Mouse (Mus musculus): ENCODE measurements at regions not wholly inside any gene's neighbourhood (a gene's known extent, or its start where the extent isn't known, plus 50 kb on each side); places are given as distances from the start of the nearest gene placed in this dataset.

DNA sequence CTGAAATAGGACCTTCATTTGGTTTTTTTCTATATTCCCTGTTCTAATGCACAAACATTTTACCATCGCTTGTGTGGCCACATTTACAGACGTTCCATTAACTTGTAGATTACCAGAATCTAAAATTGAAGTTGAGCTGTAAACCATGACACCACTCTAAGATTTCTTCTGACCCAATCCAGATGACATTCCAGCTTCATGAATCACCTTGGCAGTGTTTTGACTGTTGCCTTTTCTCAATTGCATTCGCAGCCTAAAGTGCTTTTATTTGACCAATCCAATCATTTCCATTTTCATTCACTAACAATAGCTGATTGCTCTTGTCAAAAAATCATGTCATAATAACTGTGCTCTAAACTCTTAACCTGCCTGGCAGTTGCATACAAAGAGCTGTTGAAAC lies 144.8 kb downstream of the Mdfic start:
- H3K27me3 ChIP-seq (ENCODE audit: insufficient read depth, low read length), result no peaks in the 10 kb centered on the region
- H3K27ac ChIP-seq, result no peak overlapping the region
- no peak overlapping the region for H3K4me3 ChIP-seq (replicated peaks; ENCODE audit: low read depth, low read length)
- no peaks in the 10 kb centered on the region for H3K4me1 ChIP-seq (replicated peaks; ENCODE audit: insufficient read depth, low read length)
- no peaks in the 10 kb centered on the region for H3K9me3 ChIP-seq (replicated peaks; ENCODE audit: low read length)
- ATAC-seq (replicated peaks; ENCODE audit: low FRiP score, low read depth), result no peak
- no peak overlapping the region for H3K4me2 ChIP-seq (ENCODE audit: low read length)
- WGBS, result 77% methylated on average over 3 of the region's 3 CpGs
- TF ChIP-seq CTCF (IDR thresholded peaks at IDR 0.05; ENCODE audit: low read depth), result no peak
- DNase-seq (ENCODE audit: low spot score), result no peak
- no peak overlapping the region for H3K9ac ChIP-seq (ENCODE audit: low read depth, low read length)
- no peaks in the 10 kb centered on the region for H3K36me3 ChIP-seq (ENCODE audit: insufficient read depth, low read length)

DNA sequence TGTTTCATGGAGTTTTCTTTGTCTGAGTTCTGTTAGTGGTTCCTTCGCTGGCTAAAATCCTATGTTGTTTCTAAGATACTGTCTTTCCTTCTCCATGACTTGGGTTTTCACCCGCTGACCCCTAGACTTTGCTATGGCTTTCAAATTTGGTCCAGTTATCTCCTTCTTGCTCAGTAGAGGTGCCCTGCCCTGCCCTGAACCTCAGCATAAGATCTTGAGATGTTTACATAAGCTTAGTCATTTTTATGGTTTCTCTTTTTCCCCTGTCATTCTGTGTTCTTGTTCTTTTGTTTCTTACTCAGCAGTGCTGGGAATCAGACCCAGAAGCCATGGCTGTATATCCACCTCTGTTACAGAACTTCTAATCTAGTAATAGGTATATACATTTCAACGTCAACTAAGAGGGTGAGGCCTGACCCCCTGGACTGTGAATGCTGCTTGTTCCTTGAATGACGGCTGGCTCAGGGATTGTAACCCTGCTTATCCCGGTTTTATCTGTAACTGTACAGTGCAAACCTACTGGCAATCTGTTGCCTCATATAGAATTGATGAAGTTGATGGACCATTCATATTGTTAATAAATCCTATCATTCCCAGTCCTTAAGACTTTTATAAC lies 161.9 kb downstream of the Mdfic start:
- no peaks in the 10 kb centered on the region for H3K9me3 ChIP-seq (replicated peaks; ENCODE audit: low read length)
- no peak for ATAC-seq (replicated peaks; ENCODE audit: low FRiP score, low read depth)
- no peaks in the 10 kb centered on the region for H3K4me1 ChIP-seq (replicated peaks; ENCODE audit: insufficient read depth, low read length)
- H3K27ac ChIP-seq, result no peak overlapping the region
- no peak overlapping the region for H3K9ac ChIP-seq (ENCODE audit: low read depth, low read length)
- H3K27me3 ChIP-seq (ENCODE audit: insufficient read depth, low read length), result no peaks in the 10 kb centered on the region
- DNase-seq (ENCODE audit: low spot score), result no peak
- 81% methylated on average over 5 of the region's 5 CpGs for WGBS
- no peak overlapping the region for H3K4me3 ChIP-seq (replicated peaks; ENCODE audit: low read depth, low read length)
- TF ChIP-seq CTCF (IDR thresholded peaks at IDR 0.05; ENCODE audit: low read depth), result no peak
- H3K36me3 ChIP-seq (ENCODE audit: insufficient read depth, low read length), result no peaks in the 10 kb centered on the region
- H3K4me2 ChIP-seq (ENCODE audit: low read length), result no peak overlapping the region

GRCm38 (mm10) chr6:15893066-15893465 lies 172.6 kb downstream of the Mdfic start:
- Histone ChIP-seq H3K36me3 (ENCODE audit: insufficient read depth, low read length) (no peaks in the 10 kb centered on the region), H3K4me1 (replicated peaks; ENCODE audit: insufficient read depth, low read length) (no peaks in the 10 kb centered on the region), H3K4me2 (ENCODE audit: low read length) (no peak overlapping the region), H3K27ac (no peak overlapping the region), H3K4me3 (replicated peaks; ENCODE audit: low read depth, low read length) (no peak overlapping the region), H3K9me3 (replicated peaks; ENCODE audit: low read length) (no peaks in the 10 kb centered on the region), H3K27me3 (ENCODE audit: insufficient read depth, low read length) (no peaks in the 10 kb centered on the region), H3K9ac (ENCODE audit: low read depth, low read length) (no peak overlapping the region)
- 76% methylated on average over 5 of the region's 5 CpGs for WGBS
- DNase-seq (ENCODE audit: low spot score) (no peak), ATAC-seq (replicated peaks; ENCODE audit: low FRiP score, low read depth) (no peak)
- TF ChIP-seq CTCF (IDR thresholded peaks at IDR 0.05; ENCODE audit: low read depth), result no peak

- no peaks in the 10 kb centered on the region for H3K27me3 ChIP-seq (ENCODE audit: insufficient read depth, low read length)
- no peak for TF ChIP-seq CTCF (IDR thresholded peaks at IDR 0.05; ENCODE audit: low read depth)
- H3K9me3 ChIP-seq (replicated peaks; ENCODE audit: low read length), result no peaks in the 10 kb centered on the region
- H3K4me2 ChIP-seq (ENCODE audit: low read length), result no peak overlapping the region
- no peak overlapping the region for H3K4me3 ChIP-seq (replicated peaks; ENCODE audit: low read depth, low read length)
- no peaks in the 10 kb centered on the region for H3K4me1 ChIP-seq (replicated peaks; ENCODE audit: insufficient read depth, low read length)
- no peaks in the 10 kb centered on the region for H3K36me3 ChIP-seq (ENCODE audit: insufficient read depth, low read length)
- no peak for ATAC-seq (replicated peaks; ENCODE audit: low FRiP score, low read depth)
- no peak overlapping the region for H3K9ac ChIP-seq (ENCODE audit: low read depth, low read length)
- DNase-seq (ENCODE audit: low spot score), result no peak
- H3K27ac ChIP-seq, result no peak overlapping the region
These were observed 180.0 kb downstream of the Mdfic start for GRCm38 (mm10) chr6:15900495-15900894.

GRCm38 (mm10) chr6:15902665-15903274 lies 182.3 kb downstream of the Mdfic start:
- TF ChIP-seq CTCF (IDR thresholded peaks at IDR 0.05; ENCODE audit: low read depth), result no peak
- 75% methylated on average over 2 of the region's 2 CpGs for WGBS
- H3K4me2 ChIP-seq (ENCODE audit: low read length), result no peak overlapping the region

GRCm38 (mm10) chr6:15910420-15911167 lies 190.1 kb downstream of the Mdfic start:
- H3K9ac ChIP-seq (ENCODE audit: low read depth, low read length), result no peak overlapping the region
- H3K27ac ChIP-seq, result no peak overlapping the region
- ATAC-seq (replicated peaks; ENCODE audit: low FRiP score, low read depth) (no peak), DNase-seq (ENCODE audit: low spot score) (no peak)
- H3K9me3 ChIP-seq (replicated peaks; ENCODE audit: low read length), result no peaks in the 10 kb centered on the region
- H3K4me3 ChIP-seq (replicated peaks; ENCODE audit: low read depth, low read length), result no peak overlapping the region
- TF ChIP-seq CTCF (IDR thresholded peaks at IDR 0.05; ENCODE audit: low read depth), result no peak
- H3K36me3 ChIP-seq (ENCODE audit: insufficient read depth, low read length), result no peaks in the 10 kb centered on the region
- 70% methylated on average over 1 of the region's 1 CpGs for WGBS
- H3K27me3 ChIP-seq (ENCODE audit: insufficient read depth, low read length), result no peaks in the 10 kb centered on the region
- H3K4me2 ChIP-seq (ENCODE audit: low read length), result no peak overlapping the region
- no peaks in the 10 kb centered on the region for H3K4me1 ChIP-seq (replicated peaks; ENCODE audit: insufficient read depth, low read length)

More at GRCm38 (mm10) chr6:15902665-15903274, 182.3 kb downstream of the Mdfic start:
- DNase-seq (ENCODE audit: low spot score) (no peak), ATAC-seq (replicated peaks; ENCODE audit: low FRiP score, low read depth) (no peak)
- Histone ChIP-seq H3K27ac (no peak overlapping the region), H3K9ac (ENCODE audit: low read depth, low read length) (no peak overlapping the region), H3K4me3 (replicated peaks; ENCODE audit: low read depth, low read length) (no peak overlapping the region), H3K36me3 (ENCODE audit: insufficient read depth, low read length) (no peaks in the 10 kb centered on the region), H3K4me1 (replicated peaks; ENCODE audit: insufficient read depth, low read length) (no peaks in the 10 kb centered on the region), H3K9me3 (replicated peaks; ENCODE audit: low read length) (no peaks in the 10 kb centered on the region), H3K27me3 (ENCODE audit: insufficient read depth, low read length) (no peaks in the 10 kb centered on the region)
